Mouse (Mus musculus): ENCODE data around the gene Alkbh4.

The Alkbh4 gene

GRCm38 (mm10) chr5:136182049-136182448, 46.1 kb downstream of the Alkbh4 start:
- no peak for DNase-seq (ENCODE audit: low spot score)

GRCm38 (mm10) chr5:136182830-136183229, 46.9 kb downstream of the Alkbh4 start:
- no peak for DNase-seq (ENCODE audit: low spot score)

GRCm38 (mm10) chr5:136183766-136184165, 47.8 kb downstream of the Alkbh4 start:
- DNase-seq (ENCODE audit: low spot score) = no peak

- DNase-seq (ENCODE audit: low spot score) = peak; percentile 74
These were observed 50.8 kb downstream of the Alkbh4 start for GRCm38 (mm10) chr5:136186723-136187122.

Data from testis, postnatal 10 days (tissue).